Mouse (Mus musculus): ENCODE measurements around the gene Prodh2.

Prodh2 gene

GRCm38 (mm10) chr7:30550603-30551002 is 57.2 kb downstream of the Prodh2 start:
- DNase-seq = no peak

- DNase-seq = no peak
Observed at GRCm38 (mm10) chr7:30551445-30552101, 58.2 kb downstream of the Prodh2 start.

DNA sequence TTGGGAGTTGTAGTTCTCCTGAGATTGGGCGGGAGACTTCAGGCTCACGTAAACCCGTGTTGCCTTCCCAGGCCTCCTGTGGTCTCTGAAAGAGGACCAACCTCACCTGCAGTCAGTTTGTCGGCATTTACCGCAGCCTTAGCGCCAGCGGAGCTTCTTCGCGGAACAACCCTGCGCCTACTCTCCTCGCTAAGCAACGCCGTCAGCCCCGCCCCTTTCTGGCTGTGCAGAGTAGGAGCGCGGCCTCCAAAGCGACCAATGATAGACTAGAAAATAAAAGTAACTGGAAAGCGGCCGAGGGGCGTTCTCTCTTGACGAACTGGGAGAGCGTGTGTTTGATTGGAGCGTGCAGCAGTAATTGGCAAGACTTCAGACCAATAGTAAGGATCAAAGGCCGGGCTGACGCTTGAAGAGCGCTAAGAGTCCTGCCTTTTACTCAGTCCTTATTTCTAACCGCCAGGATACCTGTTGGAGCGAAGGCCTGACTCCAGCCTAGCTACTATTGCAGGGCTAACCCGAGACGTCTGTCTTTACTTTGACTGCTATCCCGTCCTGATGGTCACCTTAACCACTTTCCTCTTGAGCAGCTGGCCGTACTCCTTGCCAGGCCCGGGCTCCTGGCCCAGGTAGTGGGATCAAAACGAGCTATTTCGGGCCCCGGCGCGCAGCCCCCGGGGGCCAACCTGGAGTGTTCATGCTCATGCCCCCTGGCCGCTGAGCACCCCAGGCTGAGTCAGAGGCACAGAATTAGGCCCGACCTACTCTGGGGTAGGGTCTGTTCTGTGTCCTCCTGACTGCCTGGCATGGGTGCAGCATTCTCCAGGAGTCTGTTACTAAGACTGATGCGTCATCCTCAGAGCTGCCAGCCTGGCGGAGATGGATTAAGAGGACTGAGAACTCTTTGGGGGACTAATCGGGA is 58.9 kb downstream of the Prodh2 start, which contains the start of the genes Hspb6 and Proser3:
Hspb6 (plus strand) TSS at position 77 of the 919 bp plus-strand sequence.
Proser3 (minus strand) TSS at position 198 of the 919 bp plus-strand sequence.
- peak; percentile 97 for DNase-seq

GRCm38 (mm10) chr7:30553021-30553589 is 59.7 kb downstream of the Prodh2 start:
- DNase-seq = peak; percentile 41

DNA sequence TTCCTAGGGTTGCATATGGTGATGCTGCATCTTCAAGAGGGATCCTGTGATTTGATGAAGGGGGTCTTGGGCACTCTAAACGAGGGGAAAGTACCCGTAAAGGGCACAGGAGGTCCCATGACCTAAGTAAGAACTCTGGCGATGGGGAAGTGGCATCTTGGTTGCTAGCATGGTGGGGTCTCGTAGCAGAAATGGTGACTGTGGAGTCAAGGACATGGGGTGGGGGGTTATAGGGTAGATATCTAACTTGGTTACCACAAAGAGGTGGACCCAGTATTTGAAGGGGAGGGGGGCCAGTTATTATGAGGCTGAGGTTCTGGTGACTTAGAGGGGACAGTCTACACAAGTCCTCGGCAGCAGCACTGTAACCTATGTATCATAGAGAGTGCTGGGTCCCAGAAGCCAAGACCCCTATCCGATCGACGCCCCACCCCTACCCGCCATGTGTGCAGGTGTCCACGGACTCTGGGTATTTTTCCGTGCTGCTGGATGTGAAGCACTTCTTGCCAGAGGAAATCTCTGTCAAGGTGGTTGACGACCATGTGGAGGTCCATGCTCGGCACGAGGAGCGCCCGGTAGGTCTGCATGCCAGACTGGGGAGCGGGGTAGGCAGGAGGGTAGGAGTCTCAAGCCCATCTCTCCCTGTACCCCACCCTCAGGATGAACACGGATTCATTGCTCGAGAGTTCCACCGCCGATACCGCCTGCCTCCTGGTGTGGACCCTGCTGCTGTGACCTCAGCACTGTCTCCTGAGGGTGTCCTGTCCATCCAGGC is 60.6 kb downstream of the Prodh2 start:
- no peak for DNase-seq

GRCm38 (mm10) chr7:30556894-30557536 is 63.6 kb downstream of the Prodh2 start:
- no peak for DNase-seq

DNA sequence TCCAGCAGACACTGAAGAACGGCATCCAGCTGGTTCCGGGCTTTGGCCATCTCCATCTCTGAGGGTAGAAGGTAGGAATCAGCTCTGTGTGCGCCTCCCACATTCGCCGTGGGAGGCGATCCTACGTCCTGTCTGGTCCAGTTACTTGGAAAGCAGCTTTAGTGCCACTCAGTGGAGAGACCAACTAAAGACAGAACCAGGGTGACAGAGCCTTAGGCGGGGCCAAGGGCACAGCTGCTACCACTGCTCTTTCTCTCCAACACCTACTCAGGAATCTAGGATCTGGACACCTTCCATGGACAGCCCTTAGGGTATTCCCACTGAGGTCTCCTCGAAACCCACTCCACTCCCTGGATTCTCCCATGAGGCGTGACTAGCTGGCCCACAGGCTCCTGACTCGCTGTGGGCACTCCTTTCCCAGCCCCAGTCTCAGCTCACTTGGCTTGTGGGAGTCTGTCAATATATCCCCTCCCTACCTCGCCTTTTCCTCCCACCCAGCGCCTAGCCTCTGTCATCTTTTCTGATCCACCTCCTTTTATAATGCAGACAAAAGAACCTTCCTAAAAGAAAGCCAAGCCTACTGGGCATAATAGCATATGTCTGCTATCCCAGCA is 64.6 kb downstream of the Prodh2 start:
- DNase-seq = no peak

DNA sequence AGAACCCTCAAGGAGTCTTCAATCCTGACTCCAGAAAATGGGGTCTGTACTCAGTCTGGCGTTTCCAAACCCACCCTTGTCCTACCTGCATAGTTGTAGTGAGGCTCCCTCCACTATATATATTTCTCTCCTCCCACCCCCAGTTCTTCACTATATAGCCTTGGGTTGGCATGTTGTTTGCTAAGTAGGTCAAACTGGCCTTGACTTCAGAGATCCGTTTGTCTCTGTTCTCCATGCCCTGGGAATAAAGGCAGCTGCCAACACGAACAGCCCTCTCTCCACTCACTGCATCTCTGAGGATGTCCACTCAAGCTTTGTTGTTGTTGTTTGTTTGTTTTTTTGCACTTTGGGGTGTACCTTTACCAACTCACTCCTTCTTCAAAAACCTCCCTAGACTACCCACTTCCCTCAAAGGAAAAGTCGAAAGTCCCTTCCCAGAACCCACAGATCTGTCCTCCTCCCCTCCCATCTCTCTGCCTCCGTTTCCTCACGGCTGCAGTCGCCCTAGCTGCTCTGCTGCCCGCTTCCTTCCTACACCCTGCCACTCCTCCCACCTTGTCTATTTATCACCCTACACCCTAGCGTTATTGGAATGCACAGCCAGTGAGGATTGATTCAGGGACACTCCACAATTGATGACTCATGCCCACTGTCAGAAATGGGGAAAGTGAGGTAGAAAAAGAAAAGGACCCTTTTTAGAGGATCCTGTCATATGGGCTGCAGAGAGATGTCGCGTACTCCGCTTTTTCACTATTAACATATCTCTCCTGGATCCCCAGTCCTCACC is 65.4 kb downstream of the Prodh2 start:
- DNase-seq = no peak

DNA sequence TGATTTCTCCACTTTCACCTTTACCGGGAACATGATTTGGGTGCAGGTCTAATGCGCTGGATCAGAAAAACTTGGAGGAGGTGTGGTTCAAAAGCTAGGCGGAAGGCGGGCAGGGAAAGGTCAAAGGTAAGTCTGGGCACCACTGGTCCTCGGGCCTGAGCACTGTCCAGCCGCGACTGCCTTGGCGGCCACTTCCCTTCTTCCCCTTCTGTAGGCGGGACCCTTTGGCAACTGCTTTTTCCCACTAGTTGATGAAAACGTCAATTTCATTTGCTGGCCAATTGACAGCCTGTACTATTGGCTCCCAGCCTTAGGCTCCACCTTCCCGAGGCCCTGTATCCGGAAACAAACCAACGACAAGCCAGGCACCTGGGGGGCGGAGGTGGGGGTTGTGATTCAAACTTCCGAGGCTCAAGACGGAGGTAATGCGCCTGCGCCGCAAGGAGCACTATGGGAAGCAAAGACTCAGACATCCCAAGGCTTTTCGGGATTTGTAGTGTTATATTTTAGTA is 66.1 kb downstream of the Prodh2 start, which contains the start of gene Lin37:
Lin37 (minus strand) TSS at position 396 of the 512 bp plus-strand sequence.
- DNase-seq = peak; percentile 95

GRCm38 (mm10) chr7:30560296-30560695 is 66.9 kb downstream of the Prodh2 start:
- no peak for DNase-seq

GRCm38 (mm10) chr7:30562526-30563116 is 69.2 kb downstream of the Prodh2 start:
- no peak for DNase-seq
